Mouse (Mus musculus) cerebellum, postnatal 25 days (tissue): ENCODE results near the gene Tyms.

Experiments
- DNase-seq, 2 experiments: peaks; one replicate each; pipeline ENCODE4 v3.0.0; 2021; ENCODE audit warnings: mixed read lengths in 2 of 2

The Tyms gene

GRCm38 (mm10) chr5:30072825-30073821, at the start of gene Tyms:
Gene Tyms (minus strand): TSS chr5:30073617.
- DNase-seq = peak; percentile 67 to 74

GRCm38 (mm10) chr5:30122481-30122880, 49.1 kb upstream of the Tyms start:
- DNase-seq = no peak

- DNase-seq = no peak
These were observed 46.7 kb upstream of the Tyms start for GRCm38 (mm10) chr5:30120106-30120505.

GRCm38 (mm10) chr5:30119163-30119562, 45.7 kb upstream of the Tyms start:
- DNase-seq = no peak

- DNase-seq = no peak
These were observed 44.6 kb upstream of the Tyms start for GRCm38 (mm10) chr5:30118018-30118417.

GRCm38 (mm10) chr5:30115718-30116117, 42.3 kb upstream of the Tyms start:
- no peak for DNase-seq

- no peak for DNase-seq
These were observed 41.3 kb upstream of the Tyms start for GRCm38 (mm10) chr5:30114761-30115140.

GRCm38 (mm10) chr5:30113881-30114760, 40.7 kb upstream of the Tyms start:
- peak; percentile 64 to 78 for DNase-seq

GRCm38 (mm10) chr5:30112533-30113068, 39.2 kb upstream of the Tyms start:
- no peak for DNase-seq

- DNase-seq = no peak
These were observed 38.4 kb upstream of the Tyms start for GRCm38 (mm10) chr5:30111771-30112170.

GRCm38 (mm10) chr5:30111126-30111525, 37.7 kb upstream of the Tyms start:
- peak in 1 of 2 experiments; percentile 42 for DNase-seq

GRCm38 (mm10) chr5:30110371-30111060, 37.1 kb upstream of the Tyms start:
- no peak for DNase-seq

GRCm38 (mm10) chr5:30109899-30110298, 36.5 kb upstream of the Tyms start:
- no peak for DNase-seq

- DNase-seq = no peak
These were observed 34.8 kb upstream of the Tyms start for GRCm38 (mm10) chr5:30108233-30108632.

- DNase-seq = no peak
These were observed 34.2 kb upstream of the Tyms start for GRCm38 (mm10) chr5:30107611-30108041.

GRCm38 (mm10) chr5:30107186-30107585, 33.8 kb upstream of the Tyms start:
- peak in 1 of 2 experiments; percentile 3 for DNase-seq

- DNase-seq = peak in 1 of 2 experiments; percentile 2
These were observed 33.3 kb upstream of the Tyms start for GRCm38 (mm10) chr5:30106756-30107155.

GRCm38 (mm10) chr5:30105668-30106300, 32.4 kb upstream of the Tyms start, which contains the start of gene 3110082J24Rik:
Gene 3110082J24Rik (minus strand): TSS chr5:30106086.
- peak; percentile 10 to 43 for DNase-seq

GRCm38 (mm10) chr5:30104841-30105667, 31.6 kb upstream of the Tyms start, which contains the start of gene Garem2:
Gene Garem2 (plus strand): TSS chr5:30105161.
- peak in 1 of 2 experiments; percentile 16 for DNase-seq

- peak; percentile 49 to 75 for DNase-seq
These were observed 30.9 kb upstream of the Tyms start for GRCm38 (mm10) chr5:30104339-30104738.

- peak in 1 of 2 experiments; percentile 1 for DNase-seq
These were observed 29.9 kb upstream of the Tyms start for GRCm38 (mm10) chr5:30103340-30103739.
